Mouse (Mus musculus) G1E (cell line): ENCODE results near the gene Spata16.

Experiments
- CTCF ChIP-seq: IDR thresholded peaks from 2 replicates; pipeline ENCODE4 v1.5.1; 2012; ENCODE audit warnings: low read depth, low read length, inconsistent platforms, mixed read lengths
- GATA1 ChIP-seq: IDR thresholded peaks from 2 replicates; pipeline ENCODE4 v1.6.1; 2012; ENCODE audit warnings: borderline replicate concordance, low read length, inconsistent platforms, mixed read lengths
- TAL1 ChIP-seq: conservative IDR thresholded peaks from 2 replicates; pipeline ENCODE4 v1.6.1; 2012; ENCODE audit warnings: low read depth, low read length, inconsistent platforms, mixed read lengths

GRCm38 (mm10) chr3:26933079-26933478, 295.7 kb downstream of the Spata16 start:
- TF ChIP-seq CTCF (no peak), TAL1 (no peak), GATA1 (no peak)
